Mouse (Mus musculus) liver, postnatal 0 days (tissue): Measurements from ENCODE around the gene St6galnac4. TPM values are rescaled to one million over a fixed set of nuclear protein-coding genes. Genes with fewer than 3 reads are reported as not detected.

Experiments used
- ATAC-seq: fragments of 200-750 bp; cut with Nextera tagmentation; 2 replicates; pipeline ENCODE4 v1.8.0; 2017; ENCODE audit warnings: mild to moderate bottlenecking, moderate library complexity
- DNase-seq: peaks from one replicate; pipeline ENCODE4 v3.0.0-alpha.2; 2016
- H3K27ac ChIP-seq: fragments of 300-500 bp; sonication (generic); 2 replicates; pipeline ENCODE4 v1.5.1; 2014; ENCODE audit warnings: antibody characterized with exemption, moderate library complexity, mild to moderate bottlenecking, low read depth
- H3K27me3 ChIP-seq: fragments of 300-500 bp; sonication (generic); 2 replicates; pipeline ENCODE4 v1.6.1; 2014; ENCODE audit warnings: low read length, control low read depth, mixed read lengths; ENCODE audit not compliant: insufficient read depth
- H3K36me3 ChIP-seq: fragments of 300-500 bp; sonication (generic); replicated peaks from 2 replicates; pipeline ENCODE4 v1.6.1; 2014; ENCODE audit warnings: mild to moderate bottlenecking, control low read depth, low read length, moderate library complexity, mixed read lengths; ENCODE audit not compliant: insufficient read depth
- H3K4me1 ChIP-seq: fragments of 300-500 bp; sonication (generic); 2 replicates; pipeline ENCODE4 v1.6.1; 2014; ENCODE audit warnings: antibody characterized with exemption, mild to moderate bottlenecking, control low read depth; ENCODE audit not compliant: insufficient read depth
- H3K4me2 ChIP-seq: fragments of 300-500 bp; sonication (generic); 2 replicates; pipeline ENCODE4 v1.6.1; 2014; ENCODE audit warnings: low read depth, mild to moderate bottlenecking, low read length, moderate library complexity, mixed read lengths
- H3K4me3 ChIP-seq: fragments of 300-500 bp; sonication (generic); 2 replicates; pipeline ENCODE4 v1.5.1; 2014; ENCODE audit warnings: low read depth, low read length
- H3K9ac ChIP-seq: fragments of 300-500 bp; sonication (generic); replicated peaks from 2 replicates; pipeline ENCODE4 v1.6.1; 2014; ENCODE audit warnings: mild to moderate bottlenecking, moderate library complexity
- H3K9me3 ChIP-seq: fragments of 300-500 bp; sonication (generic); 2 replicates; pipeline ENCODE4 v1.6.1; 2016; ENCODE audit warnings: mild to moderate bottlenecking, control low read depth, low read length, mixed read lengths
- CTCF ChIP-seq: sonication (generic); IDR thresholded peaks from 2 replicates; pipeline ENCODE4 v1.5.1; 2016; ENCODE audit warnings: antibody characterized with exemption, low read depth
- EP300 ChIP-seq: IDR thresholded peaks from 2 replicates; pipeline ENCODE4 v1.6.1; 2016; ENCODE audit warnings: antibody characterized with exemption, low read depth, mild to moderate bottlenecking
- WGBS: fragments of 180-500 bp; shearing (Covaris S2); extraction: QIAGEN DNeasy Blood & Tissue Kit; methylation state at CpG from one replicate; pipeline ENCODE4 v1.1.7; 2014; ENCODE audit not compliant: insufficient replicate concordance; 5-methylcytosine and 5-hydroxymethylcytosine counted together
- polyA plus RNA-seq: library from polyadenylated mRNA; unstranded; fragments of >200 nt; fragmentation: Nextera tagmentation; extraction: Ambion mirVana; gene quantifications from 2 replicates; pipeline ENCODE4 v1.2.1, GENCODE M21; 2015

Gene St6galnac4
- polyA plus RNA-seq, 1 experiment from 2014 or later, result 5.8 TPM

DNA sequence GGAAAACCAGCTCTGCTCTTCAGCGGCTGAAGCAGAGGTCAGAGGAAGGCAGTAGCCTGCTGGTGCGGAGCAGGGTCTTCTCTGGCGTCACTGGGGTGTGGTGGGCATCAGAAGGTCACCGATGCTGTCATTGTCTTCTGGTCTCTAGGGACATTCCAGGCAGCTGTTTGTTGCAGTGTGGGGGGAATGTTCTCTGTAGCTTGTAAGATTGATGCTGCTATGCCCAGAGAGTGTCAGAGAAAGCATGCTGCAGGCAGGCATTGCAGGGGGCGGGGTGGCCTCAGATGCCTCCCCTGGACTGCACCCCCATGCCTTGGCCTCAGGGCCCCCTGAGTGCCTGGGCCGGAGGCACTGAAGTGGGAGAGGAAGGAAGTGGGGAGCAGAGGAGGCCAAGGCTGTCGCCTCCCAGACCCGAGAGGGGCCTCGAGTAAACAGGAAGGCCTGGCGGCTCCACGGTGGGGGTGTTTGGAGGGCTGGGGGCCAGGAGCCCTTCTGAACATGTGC, 50.9 kb downstream of the St6galnac4 start:
- TF ChIP-seq CTCF (no peak), EP300 (peak; percentile 49; the same call in 1 of the 2 replicates)
- Histone ChIP-seq H3K4me2 (no peak overlapping the region), H3K27ac (peak overlapping the region; percentile 75), H3K9ac (0 out of 2 replicates have a peak overlapping the region, but pooled peaks have one; percentile 4), H3K9me3 (no peaks in the 10 kb centered on the region), H3K4me3 (no peak overlapping the region), H3K36me3 (no peaks in the 10 kb centered on the region), H3K27me3 (no peaks in the 10 kb centered on the region), H3K4me1 (peaks cover 7% of the 10 kb centered on the region; the same call in 1 of the 2 replicates)
- ATAC-seq, result peak; percentile 85
- peak; percentile 67 for DNase-seq
- 30% methylated on average over 11 of the region's 11 CpGs for WGBS

DNA sequence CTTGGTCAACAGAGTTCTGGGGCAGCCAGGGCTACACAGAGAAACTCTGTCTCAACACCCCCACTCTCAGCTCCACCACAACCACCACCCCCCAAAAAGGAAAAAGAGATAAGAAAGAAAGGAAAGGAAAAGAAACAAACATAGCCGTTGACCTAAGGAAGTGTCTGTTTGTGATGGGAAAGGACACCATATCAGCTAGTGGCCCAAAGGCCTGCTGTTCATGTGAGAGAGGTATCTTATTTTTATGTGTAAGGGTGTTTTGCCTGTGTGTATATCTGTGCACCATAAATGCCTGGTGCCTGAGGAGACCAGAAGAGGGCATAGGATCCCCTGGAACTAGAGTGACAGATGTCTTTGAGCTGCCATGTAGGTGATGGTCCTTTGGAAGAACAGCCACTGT, 52.7 kb downstream of the St6galnac4 start:
- no peak overlapping the region for H3K4me2 ChIP-seq
- ATAC-seq (no peak), DNase-seq (no peak)
- 24% methylated on average over 1 of the region's 1 CpGs for WGBS
- H3K4me1 ChIP-seq, result peaks cover 8% of the 10 kb centered on the region
- no peaks in the 10 kb centered on the region for H3K27me3 ChIP-seq
- TF ChIP-seq CTCF, result peak; percentile 22; the same call in 1 of the 2 replicates
- TF ChIP-seq EP300, result no peak
- 0 out of 2 replicates have a peak overlapping the region, but pooled peaks have one; percentile 6 for H3K27ac ChIP-seq
- no peaks in the 10 kb centered on the region for H3K36me3 ChIP-seq
- no peak overlapping the region for H3K4me3 ChIP-seq
- H3K9ac ChIP-seq, result no peak overlapping the region
- no peaks in the 10 kb centered on the region for H3K9me3 ChIP-seq

DNA sequence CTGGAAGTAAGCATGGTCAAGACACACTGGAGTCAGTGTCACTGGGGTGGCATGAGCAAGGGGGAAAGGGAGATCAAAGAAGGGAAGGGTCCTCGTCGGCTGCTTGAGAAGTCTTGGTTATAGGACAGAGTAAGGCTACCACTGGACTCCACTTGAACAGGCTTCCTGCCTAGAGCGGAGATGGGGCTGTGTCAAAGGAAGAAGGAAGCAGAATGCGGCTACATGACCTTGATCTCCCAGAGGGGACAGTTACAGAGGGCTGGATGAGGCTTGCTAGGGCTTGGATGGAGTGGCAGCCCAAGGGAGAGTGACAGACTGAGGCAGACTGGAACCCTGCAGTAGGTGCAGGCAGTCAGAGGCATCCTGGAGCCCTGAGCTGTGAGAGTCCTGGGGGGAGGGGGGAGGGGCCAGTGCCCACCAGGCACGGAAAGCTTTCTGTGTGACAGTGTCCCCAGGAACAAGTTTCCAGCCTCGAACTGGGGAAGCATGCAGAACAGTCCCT, 53.7 kb downstream of the St6galnac4 start:
- TF ChIP-seq EP300 (no peak), CTCF (no peak)
- WGBS, result 46% methylated on average over 6 of the region's 6 CpGs
- Histone ChIP-seq H3K9ac (no peak overlapping the region), H3K4me1 (peaks cover 17% of the 10 kb centered on the region), H3K4me2 (no peak overlapping the region), H3K27me3 (no peaks in the 10 kb centered on the region), H3K4me3 (no peak overlapping the region), H3K36me3 (no peaks in the 10 kb centered on the region), H3K27ac (no peak overlapping the region), H3K9me3 (no peaks in the 10 kb centered on the region)
- no peak for DNase-seq
- no peak for ATAC-seq

DNA sequence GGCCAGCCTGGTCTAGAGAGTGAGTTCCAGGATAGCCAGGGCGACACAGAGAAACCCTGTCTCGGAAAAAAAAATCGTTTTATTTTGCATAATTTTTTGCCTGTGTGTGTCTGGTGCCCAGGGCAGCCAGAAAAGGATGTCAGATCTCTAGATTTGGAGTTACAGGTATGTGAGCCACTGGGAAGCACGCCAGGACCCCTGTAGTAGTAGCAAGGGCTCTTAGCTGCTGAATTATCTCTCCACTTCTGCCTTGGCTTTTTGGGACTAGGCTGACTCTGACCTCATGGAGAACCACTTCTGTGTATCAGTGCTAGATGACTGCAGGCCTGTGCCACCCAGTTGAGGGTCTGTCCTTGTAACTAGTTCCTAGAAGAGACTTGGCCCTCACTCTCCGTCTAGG, 54.9 kb downstream of the St6galnac4 start:
- no peak overlapping the region for H3K9ac ChIP-seq
- H3K4me3 ChIP-seq, result no peak overlapping the region
- DNase-seq (no peak), ATAC-seq (no peak)
- H3K27ac ChIP-seq, result no peak overlapping the region
- no peaks in the 10 kb centered on the region for H3K36me3 ChIP-seq
- H3K4me1 ChIP-seq, result peaks cover 23% of the 10 kb centered on the region
- TF ChIP-seq EP300 (no peak), CTCF (no peak)
- no peaks in the 10 kb centered on the region for H3K27me3 ChIP-seq
- H3K4me2 ChIP-seq, result no peak overlapping the region
- WGBS, result 74% methylated on average over 5 of the region's 5 CpGs
- H3K9me3 ChIP-seq, result no peaks in the 10 kb centered on the region

DNA sequence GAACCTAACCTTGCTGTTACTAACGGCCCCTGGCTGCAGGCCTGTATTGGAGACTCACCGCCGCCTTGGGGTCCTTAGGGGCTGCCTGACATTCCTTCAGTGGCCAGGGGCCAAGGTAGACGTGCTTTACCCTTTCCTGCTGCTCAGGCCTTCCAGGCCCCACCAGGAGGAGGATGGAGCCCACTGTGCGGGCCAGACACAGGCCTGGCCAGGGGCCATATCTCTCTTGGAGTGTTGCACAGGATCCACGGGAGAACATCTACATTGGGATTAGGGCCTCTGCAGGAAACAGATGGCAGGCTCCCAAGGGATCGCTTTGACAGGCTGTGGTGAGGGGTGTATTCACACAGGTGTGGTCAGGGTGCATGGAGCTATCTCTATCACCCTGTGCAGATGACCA, 55.9 kb downstream of the St6galnac4 start:
- ATAC-seq (no peak), DNase-seq (no peak)
- Histone ChIP-seq H3K4me3 (no peak overlapping the region), H3K4me2 (no peak overlapping the region), H3K27ac (no peak overlapping the region), H3K36me3 (no peaks in the 10 kb centered on the region), H3K9ac (no peak overlapping the region), H3K27me3 (no peaks in the 10 kb centered on the region), H3K4me1 (peaks cover 27% of the 10 kb centered on the region), H3K9me3 (no peaks in the 10 kb centered on the region)
- 72% methylated on average over 7 of the region's 7 CpGs for WGBS
- TF ChIP-seq CTCF, result no peak

DNA sequence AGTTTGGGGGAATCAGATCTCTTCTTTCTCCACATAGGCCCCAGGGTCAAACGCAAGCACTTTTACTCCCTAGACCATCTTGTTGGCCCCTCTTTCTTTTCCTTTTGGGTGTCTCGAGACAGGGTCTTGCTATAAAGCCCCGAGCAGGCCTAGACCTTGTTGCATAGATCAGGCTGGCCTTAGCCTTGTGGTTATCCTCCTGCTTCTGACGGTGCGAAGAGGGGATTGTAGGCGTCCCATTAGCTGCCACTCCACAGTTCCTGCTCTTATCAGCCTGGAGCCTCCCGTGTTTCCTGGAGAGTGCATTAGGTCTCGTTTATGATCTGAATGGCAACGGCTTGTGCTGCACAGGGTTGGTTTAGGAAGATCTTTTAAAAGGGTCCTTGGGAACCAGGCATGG, 57.2 kb downstream of the St6galnac4 start:
- H3K27me3 ChIP-seq, result no peaks in the 10 kb centered on the region
- ATAC-seq (no peak), DNase-seq (no peak)
- H3K9me3 ChIP-seq, result no peaks in the 10 kb centered on the region
- 54% methylated on average over 9 of the region's 9 CpGs for WGBS
- no peak overlapping the region for H3K4me2 ChIP-seq
- H3K9ac ChIP-seq, result no peak overlapping the region
- TF ChIP-seq CTCF (no peak), EP300 (no peak)
- no peak overlapping the region for H3K4me3 ChIP-seq
- H3K27ac ChIP-seq, result peak overlapping the region; percentile 18; the same call in 1 of the 2 replicates
- H3K4me1 ChIP-seq, result peaks cover 27% of the 10 kb centered on the region
- no peaks in the 10 kb centered on the region for H3K36me3 ChIP-seq
